Mouse (Mus musculus) heart, embryonic 12.5 days (tissue): Measurements from ENCODE around the gene Slc5a11. TPM values are rescaled to one million over a fixed set of nuclear protein-coding genes. Genes with fewer than 3 reads are reported as not detected.

Experiments
- ATAC-seq: fragments of 200-750 bp; cut with Nextera tagmentation; 2 replicates; pipeline ENCODE4 v1.8.0; 2017; ENCODE audit warnings: moderate TSS enrichment, moderate library complexity; ENCODE audit not compliant: insufficient number of reproducible peaks, low FRiP score
- H3K27ac ChIP-seq: fragments of 300-500 bp; sonication (generic); 2 replicates; pipeline ENCODE4 v1.5.1; 2016; ENCODE audit warnings: mild to moderate bottlenecking, moderate library complexity; ENCODE audit not compliant: poor library complexity, severe bottlenecking
- H3K27me3 ChIP-seq: fragments of 300-500 bp; sonication (generic); replicated peaks from 2 replicates; pipeline ENCODE4 v1.6.1; 2016; ENCODE audit warnings: mild to moderate bottlenecking, moderate library complexity
- H3K36me3 ChIP-seq: fragments of 300-500 bp; sonication (generic); 2 replicates; pipeline ENCODE4 v1.6.1; 2016; ENCODE audit warnings: mild to moderate bottlenecking, moderate library complexity
- H3K4me1 ChIP-seq: fragments of 300-500 bp; sonication (generic); replicated peaks from 2 replicates; pipeline ENCODE4 v1.6.1; 2016; ENCODE audit warnings: mild to moderate bottlenecking
- H3K4me2 ChIP-seq: fragments of 300-500 bp; sonication (generic); 2 replicates; pipeline ENCODE4 v1.6.1; 2016; ENCODE audit warnings: mild to moderate bottlenecking, moderate library complexity
- H3K4me3 ChIP-seq: fragments of 300-500 bp; sonication (generic); 2 replicates; pipeline ENCODE4 v1.5.1; 2016; ENCODE audit warnings: mild to moderate bottlenecking
- H3K9ac ChIP-seq: fragments of 300-500 bp; sonication (generic); 2 replicates; pipeline ENCODE4 v1.6.1; 2016; ENCODE audit warnings: mild to moderate bottlenecking, moderate library complexity
- H3K9me3 ChIP-seq: fragments of 300-500 bp; sonication (generic); replicated peaks from 2 replicates; pipeline ENCODE4 v1.6.1; 2016; ENCODE audit warnings: mild to moderate bottlenecking, moderate library complexity
- WGBS: fragments of 180-500 bp; shearing (Covaris S2); methylation state at CpG from one replicate; pipeline ENCODE4 v1.1.7; 2016; 5-methylcytosine and 5-hydroxymethylcytosine counted together
- polyA plus RNA-seq: library from polyadenylated mRNA; unstranded; fragments of >200 nt; fragmentation: Nextera tagmentation; extraction: Ambion mirVana; gene quantifications from 2 replicates; pipeline ENCODE4 v1.2.1, GENCODE M21; 2016

The Slc5a11 gene
- polyA plus RNA-seq, 1 experiment from 2014 or later: 0.34 TPM

DNA sequence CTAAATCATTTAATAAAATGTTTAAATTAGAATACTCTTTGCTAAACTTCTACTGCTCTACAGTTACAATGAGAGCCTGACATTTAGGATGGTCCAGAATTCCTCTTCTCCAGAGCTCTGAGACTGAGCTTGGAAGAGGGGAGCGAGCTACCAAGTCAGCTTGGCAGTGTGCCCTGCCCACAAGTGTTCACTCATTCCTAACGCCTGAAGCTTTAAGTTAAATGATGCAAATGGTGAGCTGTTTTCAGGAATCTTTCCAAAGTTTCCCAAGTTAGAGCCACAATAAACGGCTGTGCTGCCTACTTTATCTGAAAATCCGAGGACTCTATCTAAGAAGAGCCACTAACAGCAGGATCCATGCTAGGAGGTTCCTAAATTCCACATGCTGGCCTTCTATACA lies 69.2 kb downstream of the Slc5a11 start:
- H3K4me2 ChIP-seq: no peak overlapping the region
- H3K36me3 ChIP-seq: peaks cover 56% of the 10 kb centered on the region
- H3K9me3 ChIP-seq: no peaks in the 10 kb centered on the region
- no peak overlapping the region for H3K9ac ChIP-seq
- no peaks in the 10 kb centered on the region for H3K27me3 ChIP-seq
- 63% methylated on average over 4 of the region's 4 CpGs for WGBS
- no peak overlapping the region for H3K27ac ChIP-seq
- ATAC-seq: no peak
- H3K4me1 ChIP-seq: 0 out of 2 replicates have a peak, but pooled peaks cover 3% of the 10 kb centered on the region
- no peak overlapping the region for H3K4me3 ChIP-seq

DNA sequence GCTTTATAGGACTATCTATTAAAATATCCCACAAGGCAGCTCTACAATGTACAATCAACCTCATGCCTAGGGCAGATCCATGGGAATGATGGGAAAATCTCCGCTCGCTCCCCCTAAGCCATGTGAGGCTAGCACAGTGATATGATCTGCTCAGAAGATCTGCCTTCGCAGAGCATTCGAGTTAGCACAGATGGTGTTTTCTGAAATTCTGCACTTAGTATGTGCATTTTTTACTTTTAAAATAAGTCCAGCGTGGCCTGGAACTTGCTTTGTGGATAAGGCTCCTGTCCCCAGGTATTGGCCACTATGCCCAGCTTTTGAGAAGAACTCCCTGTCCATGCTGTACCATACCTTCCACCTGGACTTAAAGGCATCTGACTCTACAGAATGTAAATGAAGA lies 71.3 kb downstream of the Slc5a11 start:
- H3K9ac ChIP-seq: no peak overlapping the region
- no peak overlapping the region for H3K4me2 ChIP-seq
- H3K4me1 ChIP-seq: 0 out of 2 replicates have a peak, but pooled peaks cover 3% of the 10 kb centered on the region
- H3K27me3 ChIP-seq: no peaks in the 10 kb centered on the region
- no peak overlapping the region for H3K4me3 ChIP-seq
- H3K27ac ChIP-seq: no peak overlapping the region
- no peaks in the 10 kb centered on the region for H3K9me3 ChIP-seq
- ATAC-seq: no peak
- WGBS: 96% methylated on average over 5 of the region's 5 CpGs
- peaks cover 56% of the 10 kb centered on the region for H3K36me3 ChIP-seq

DNA sequence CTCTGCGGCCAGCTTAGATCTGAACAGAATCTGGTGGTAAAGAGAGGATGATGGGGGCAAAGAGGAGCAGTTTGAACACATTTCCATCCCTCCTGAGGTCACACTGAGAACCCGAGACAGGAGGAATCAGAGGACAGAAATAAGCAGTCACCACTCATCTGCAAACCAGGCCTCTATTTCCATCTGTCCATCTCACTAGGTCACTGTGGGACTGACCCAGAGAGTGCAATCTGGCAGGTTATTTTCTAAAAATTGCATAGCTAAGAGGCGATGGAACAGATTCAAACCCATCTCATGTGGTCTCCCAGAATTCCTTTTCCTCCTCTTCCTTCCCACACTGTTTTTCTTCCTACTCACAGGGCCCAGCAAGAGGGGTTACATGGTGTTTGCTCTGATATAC lies 73.3 kb downstream of the Slc5a11 start:
- Histone ChIP-seq H3K4me2 (no peak overlapping the region), H3K4me1 (peaks cover 15% of the 10 kb centered on the region), H3K27ac (no peak overlapping the region), H3K4me3 (no peak overlapping the region), H3K36me3 (peaks cover 72% of the 10 kb centered on the region), H3K27me3 (no peaks in the 10 kb centered on the region), H3K9me3 (no peaks in the 10 kb centered on the region), H3K9ac (no peak overlapping the region)
- no peak for ATAC-seq
- WGBS: 80% methylated on average over 3 of the region's 3 CpGs

DNA sequence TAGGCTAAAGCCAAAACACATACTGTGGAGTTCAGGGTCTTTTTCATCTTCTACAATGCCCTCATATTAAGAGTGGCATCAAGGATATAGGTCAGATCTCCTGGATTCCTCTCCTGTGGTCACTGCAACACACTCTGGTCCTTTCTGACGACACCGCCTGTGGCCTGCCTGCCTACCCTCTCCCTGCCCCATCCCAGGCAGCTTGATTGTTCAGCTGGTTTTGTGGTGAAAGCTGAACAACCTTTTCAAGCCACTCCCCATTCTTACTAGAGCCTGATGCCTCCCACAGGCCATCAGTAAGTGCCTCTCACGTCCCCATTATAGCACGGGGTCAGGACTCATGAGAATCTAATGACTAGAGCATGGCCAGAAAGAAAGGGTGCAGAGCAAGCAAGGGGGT lies 74.6 kb downstream of the Slc5a11 start:
- WGBS: 71% methylated on average over 4 of the region's 4 CpGs
- no peak overlapping the region for H3K27ac ChIP-seq
- H3K36me3 ChIP-seq: peaks cover 74% of the 10 kb centered on the region
- no peaks in the 10 kb centered on the region for H3K27me3 ChIP-seq
- no peak overlapping the region for H3K9ac ChIP-seq
- ATAC-seq: no peak
- H3K4me3 ChIP-seq: no peak overlapping the region
- no peak overlapping the region for H3K4me2 ChIP-seq
- no peaks in the 10 kb centered on the region for H3K9me3 ChIP-seq
- H3K4me1 ChIP-seq: peaks cover 26% of the 10 kb centered on the region

DNA sequence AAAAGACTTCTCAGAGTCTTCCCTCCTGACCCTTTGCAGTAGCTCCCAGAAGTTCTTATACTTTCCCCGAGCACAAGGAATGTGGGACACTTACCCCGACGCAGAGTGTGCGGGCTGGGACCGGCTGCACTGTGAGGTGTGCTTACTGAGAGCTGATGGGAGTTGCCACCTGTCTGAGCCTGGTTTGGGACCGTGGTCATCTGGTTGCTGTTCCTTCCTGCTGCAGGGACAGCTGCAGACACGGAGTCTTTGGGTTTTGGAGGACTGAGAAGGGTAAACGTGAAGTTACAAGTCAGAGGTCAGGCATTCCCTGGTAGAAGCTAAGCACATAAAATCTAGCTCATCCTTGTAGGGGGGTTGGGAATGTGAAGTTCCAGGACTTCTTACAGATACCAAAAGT lies 77.4 kb downstream of the Slc5a11 start:
- ATAC-seq: no peak
- Histone ChIP-seq H3K4me3 (no peak overlapping the region), H3K27me3 (no peaks in the 10 kb centered on the region), H3K4me1 (peaks cover 22% of the 10 kb centered on the region), H3K4me2 (no peak overlapping the region), H3K9ac (no peak overlapping the region), H3K9me3 (no peaks in the 10 kb centered on the region), H3K27ac (no peak overlapping the region), H3K36me3 (peaks cover 81% of the 10 kb centered on the region)
- 74% methylated on average over 8 of the region's 8 CpGs for WGBS

DNA sequence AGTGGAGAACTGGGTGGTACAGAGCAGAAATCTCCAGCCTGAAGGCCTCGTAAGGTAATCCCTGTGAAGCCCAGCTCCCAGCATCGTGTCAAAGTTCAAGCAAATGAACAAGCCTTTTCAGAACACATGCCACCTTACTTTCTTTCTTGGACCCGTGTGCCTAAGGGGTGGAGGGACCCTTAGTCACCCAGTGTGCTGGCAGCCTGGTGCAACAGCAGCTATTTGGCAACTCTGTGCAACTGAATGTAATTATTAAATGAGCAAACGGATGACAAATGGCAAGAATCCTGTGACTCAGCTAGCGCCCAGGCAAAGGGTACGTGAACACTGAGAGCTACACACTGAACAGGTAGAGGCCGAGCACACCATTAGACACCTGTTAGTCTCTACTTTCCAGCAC lies 79.3 kb downstream of the Slc5a11 start:
- H3K4me1 ChIP-seq: peaks cover 36% of the 10 kb centered on the region
- H3K9ac ChIP-seq: no peak overlapping the region
- no peak for ATAC-seq
- H3K4me3 ChIP-seq: no peak overlapping the region
- WGBS: 83% methylated on average over 7 of the region's 7 CpGs
- no peaks in the 10 kb centered on the region for H3K9me3 ChIP-seq
- no peaks in the 10 kb centered on the region for H3K27me3 ChIP-seq
- H3K36me3 ChIP-seq: peaks cover 67% of the 10 kb centered on the region
- H3K27ac ChIP-seq: no peak overlapping the region
- no peak overlapping the region for H3K4me2 ChIP-seq

DNA sequence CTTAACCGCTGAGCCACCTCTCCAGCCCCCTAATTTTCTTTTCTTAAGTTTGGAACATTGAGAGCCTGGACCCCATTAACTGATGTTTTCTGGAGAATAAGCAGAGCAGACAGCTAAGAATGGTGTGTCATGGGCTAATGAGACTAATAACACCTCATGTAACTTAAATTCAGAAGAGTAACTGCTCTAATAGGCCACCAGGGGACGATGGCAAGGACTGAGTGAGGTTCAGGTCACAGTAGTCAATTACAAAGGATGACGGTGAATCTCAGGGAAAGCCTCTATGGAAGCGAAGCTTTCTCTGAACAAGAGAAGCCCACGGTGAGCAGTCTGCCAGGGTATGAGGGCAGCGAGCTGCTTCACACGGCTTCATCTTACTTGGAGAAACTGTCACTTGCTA lies 80.8 kb downstream of the Slc5a11 start:
- Histone ChIP-seq H3K9ac (no peak overlapping the region), H3K27ac (no peak overlapping the region), H3K9me3 (no peaks in the 10 kb centered on the region), H3K4me2 (no peak overlapping the region), H3K4me3 (no peak overlapping the region), H3K36me3 (peaks cover 65% of the 10 kb centered on the region), H3K4me1 (peaks cover 39% of the 10 kb centered on the region), H3K27me3 (no peaks in the 10 kb centered on the region)
- no peak for ATAC-seq
- 84% methylated on average over 7 of the region's 7 CpGs for WGBS

DNA sequence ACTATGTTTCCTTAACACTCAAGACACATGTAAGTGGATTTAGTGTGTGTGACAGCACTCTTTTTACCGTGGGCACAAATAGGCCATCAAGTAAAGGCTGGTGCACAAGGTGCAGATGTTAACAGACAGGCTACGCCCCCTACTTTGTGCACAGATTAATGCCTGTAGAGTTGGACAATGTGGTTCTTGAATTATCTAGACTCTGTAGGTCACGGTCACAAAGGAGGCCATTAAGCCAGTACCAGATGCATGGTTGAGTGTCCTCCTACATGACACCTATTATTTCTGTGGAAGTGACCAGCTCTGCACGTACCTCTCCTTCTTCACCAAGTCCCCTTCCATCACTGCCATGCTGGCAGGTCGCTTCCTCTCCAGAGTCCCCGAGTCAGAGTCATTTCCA lies 81.5 kb downstream of the Slc5a11 start:
- 85% methylated on average over 6 of the region's 6 CpGs for WGBS

DNA sequence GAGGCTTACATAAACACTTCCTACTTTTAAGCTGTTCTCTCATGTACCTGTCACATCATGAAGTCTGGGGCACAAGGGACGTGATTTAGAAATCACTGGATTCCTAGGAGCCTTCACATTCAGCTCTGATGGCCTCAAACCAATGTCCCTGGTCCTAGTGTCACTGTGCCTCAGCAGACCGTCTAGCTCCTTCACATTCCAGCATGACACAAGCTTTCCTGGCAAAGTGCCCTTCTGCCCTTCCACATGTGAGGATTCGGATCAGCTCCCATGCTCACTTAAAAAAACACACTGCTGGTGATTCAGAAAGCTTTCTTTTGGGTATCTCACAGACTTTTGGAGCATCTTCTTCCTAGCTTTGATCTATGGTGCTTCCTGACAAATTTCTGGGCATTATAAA lies 83.6 kb downstream of the Slc5a11 start:
- Histone ChIP-seq H3K4me1 (peaks cover 24% of the 10 kb centered on the region), H3K4me3 (no peak overlapping the region), H3K27ac (peak overlapping the region; percentile 60), H3K9ac (no peak overlapping the region), H3K9me3 (no peaks in the 10 kb centered on the region), H3K4me2 (no peak overlapping the region), H3K36me3 (peaks cover 55% of the 10 kb centered on the region), H3K27me3 (no peaks in the 10 kb centered on the region)
- WGBS: 26% methylated on average over 3 of the region's 3 CpGs
- peak; percentile 40; the same call in 1 of the 2 replicates for ATAC-seq

More for the DNA sequence above, 81.5 kb downstream of the Slc5a11 start:
- Histone ChIP-seq H3K4me2 (no peak overlapping the region), H3K36me3 (peaks cover 61% of the 10 kb centered on the region), H3K4me3 (no peak overlapping the region), H3K27me3 (no peaks in the 10 kb centered on the region), H3K4me1 (peaks cover 39% of the 10 kb centered on the region), H3K9me3 (no peaks in the 10 kb centered on the region), H3K27ac (no peak overlapping the region), H3K9ac (no peak overlapping the region)
- no peak for ATAC-seq

DNA sequence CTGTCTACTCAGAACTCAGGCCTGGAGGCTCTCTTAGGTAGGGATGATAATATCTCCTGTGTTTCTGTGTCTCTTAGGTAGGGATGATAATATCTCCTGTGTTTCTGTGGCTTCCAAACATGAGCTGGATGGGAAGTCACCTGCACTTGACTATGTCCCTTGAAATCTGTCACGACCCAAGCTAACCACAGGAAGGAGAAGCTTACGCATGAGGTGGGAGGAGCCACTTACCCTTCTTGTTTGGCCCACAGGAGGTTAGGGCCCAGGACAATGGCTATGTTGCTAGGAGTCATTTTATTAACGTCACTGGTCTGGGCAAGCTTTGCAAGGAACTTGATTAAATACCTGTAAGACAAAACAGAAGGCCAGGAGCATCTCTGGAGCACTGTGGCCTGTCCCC lies 85.7 kb downstream of the Slc5a11 start:
- peaks cover 55% of the 10 kb centered on the region for H3K36me3 ChIP-seq
- WGBS: 80% methylated on average over 3 of the region's 3 CpGs
- H3K4me3 ChIP-seq: no peak overlapping the region
- H3K27ac ChIP-seq: no peak overlapping the region
- ATAC-seq: no peak
- no peaks in the 10 kb centered on the region for H3K9me3 ChIP-seq
- no peak overlapping the region for H3K4me2 ChIP-seq
- no peak overlapping the region for H3K9ac ChIP-seq
- H3K4me1 ChIP-seq: peaks cover 16% of the 10 kb centered on the region
- no peaks in the 10 kb centered on the region for H3K27me3 ChIP-seq

DNA sequence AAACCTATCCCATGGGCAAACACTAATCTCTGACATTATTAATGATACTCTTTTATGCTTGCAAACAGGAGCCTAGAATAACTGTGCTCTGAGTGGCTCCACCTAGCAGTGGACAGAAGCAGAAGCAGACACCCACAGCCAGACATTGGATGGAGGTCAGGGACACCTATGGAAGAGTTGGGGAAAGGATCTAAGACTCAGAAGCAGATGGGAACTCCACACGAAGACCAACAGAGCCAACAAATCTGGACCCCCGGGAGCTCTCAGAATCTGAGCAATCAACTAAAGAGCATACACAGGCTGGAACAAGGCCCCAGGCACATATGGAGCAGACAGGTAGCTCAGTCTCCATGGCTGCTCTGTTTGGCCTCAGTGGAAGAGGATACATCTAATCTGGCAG lies 90.8 kb downstream of the Slc5a11 start:
- Histone ChIP-seq H3K9ac (no peak overlapping the region), H3K27me3 (no peaks in the 10 kb centered on the region), H3K9me3 (no peaks in the 10 kb centered on the region), H3K27ac (no peak overlapping the region), H3K36me3 (peaks cover 78% of the 10 kb centered on the region), H3K4me3 (no peak overlapping the region), H3K4me1 (no peaks in the 10 kb centered on the region), H3K4me2 (no peak overlapping the region)
- ATAC-seq: no peak
- WGBS: 92% methylated on average over 2 of the region's 2 CpGs

DNA sequence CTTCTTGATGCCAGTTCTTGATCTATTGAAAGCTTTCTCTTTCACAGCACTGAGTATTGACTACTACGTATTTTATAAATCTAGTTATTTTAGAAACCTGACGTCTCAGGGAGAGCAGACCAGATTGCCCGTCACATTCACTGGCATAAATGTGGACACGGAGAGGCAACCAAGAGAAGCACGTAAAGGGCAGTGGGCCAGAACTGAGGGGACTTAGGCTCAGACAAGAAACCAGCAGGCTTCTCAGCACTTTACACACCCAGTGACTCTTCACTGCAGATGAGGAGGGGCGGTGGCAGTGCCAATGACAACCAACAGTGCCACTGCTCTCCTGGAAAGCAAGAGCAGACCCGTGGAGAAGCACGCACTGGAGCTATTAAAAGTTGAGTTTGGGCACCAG lies 92.7 kb downstream of the Slc5a11 start:
- ATAC-seq: no peak
- H3K4me2 ChIP-seq: no peak overlapping the region
- H3K9me3 ChIP-seq: no peaks in the 10 kb centered on the region
- H3K9ac ChIP-seq: no peak overlapping the region
- H3K4me3 ChIP-seq: no peak overlapping the region
- H3K27ac ChIP-seq: no peak overlapping the region
- no peaks in the 10 kb centered on the region for H3K27me3 ChIP-seq
- no peaks in the 10 kb centered on the region for H3K4me1 ChIP-seq
- WGBS: 90% methylated on average over 8 of the region's 8 CpGs
- peaks cover 89% of the 10 kb centered on the region for H3K36me3 ChIP-seq
